Mouse (Mus musculus) kidney, adult 11 months (tissue): ENCODE data around the gene Ldb3.

Experiments used
- DNase-seq: peaks from one replicate; pipeline ENCODE4 v3.0.0; 2022

The Ldb3 gene

GRCm38 (mm10) chr14:34505309-34505708 is 83.2 kb downstream of the Ldb3 start:
- DNase-seq, result no peak

- no peak for DNase-seq
Measured at GRCm38 (mm10) chr14:34504377-34504776, 84.1 kb downstream of the Ldb3 start.

- no peak for DNase-seq
Measured at GRCm38 (mm10) chr14:34503759-34504158, 84.7 kb downstream of the Ldb3 start.

GRCm38 (mm10) chr14:34503325-34503647 is 85.2 kb downstream of the Ldb3 start, which contains the start of gene Bmpr1a:
Bmpr1a (minus strand) TSS chr14:34503341.
- DNase-seq, result no peak

GRCm38 (mm10) chr14:34502475-34503324 is 85.8 kb downstream of the Ldb3 start:
- DNase-seq, result peak; percentile 86

- no peak for DNase-seq
Measured at GRCm38 (mm10) chr14:34501804-34502474, 86.5 kb downstream of the Ldb3 start.

GRCm38 (mm10) chr14:34501447-34501803 is 87.1 kb downstream of the Ldb3 start:
- DNase-seq, result no peak

- no peak for DNase-seq
Measured at GRCm38 (mm10) chr14:34500309-34500708, 88.2 kb downstream of the Ldb3 start.

- no peak for DNase-seq
Measured at GRCm38 (mm10) chr14:34499664-34500063, 88.8 kb downstream of the Ldb3 start.

GRCm38 (mm10) chr14:34497346-34497745 is 91.1 kb downstream of the Ldb3 start:
- no peak for DNase-seq

- DNase-seq, result no peak
Measured at GRCm38 (mm10) chr14:34493682-34494081, 94.8 kb downstream of the Ldb3 start.

GRCm38 (mm10) chr14:34492688-34493087 is 95.8 kb downstream of the Ldb3 start:
- no peak for DNase-seq

- DNase-seq, result no peak
Measured at GRCm38 (mm10) chr14:34490965-34491364, 97.5 kb downstream of the Ldb3 start.

- peak; percentile 38 for DNase-seq
Measured at GRCm38 (mm10) chr14:34489928-34490327, 98.6 kb downstream of the Ldb3 start.

GRCm38 (mm10) chr14:34486169-34486568 is 102.3 kb downstream of the Ldb3 start:
- DNase-seq, result no peak

GRCm38 (mm10) chr14:34483469-34484341 is 104.8 kb downstream of the Ldb3 start:
- no peak for DNase-seq
